Mouse (Mus musculus) lung, postnatal 0 days (tissue): Measurements from ENCODE around the gene Grm2.

Experiments
- CTCF ChIP-seq: IDR thresholded peaks from 2 replicates; pipeline ENCODE4 v1.5.1; 2016; ENCODE audit warnings: antibody characterized with exemption, mild to moderate bottlenecking
- EP300 ChIP-seq: IDR thresholded peaks from 2 replicates; pipeline ENCODE4 v1.6.1; 2016; ENCODE audit warnings: antibody characterized with exemption, mild to moderate bottlenecking, control low read depth

GRCm38 (mm10) chr9:106659935-106660334, 4.1 kb upstream of the Grm2 start:
- no peak for TF ChIP-seq CTCF
- TF ChIP-seq EP300, result no peak
